Mouse (Mus musculus): ENCODE data around the gene Fbxl21.

Fbxl21 gene

GRCm38 (mm10) chr13:56535570-56535969, 13.3 kb downstream of the Fbxl21 start:
- DNase-seq: no peak

- no peak for DNase-seq
These were observed 14.8 kb downstream of the Fbxl21 start for GRCm38 (mm10) chr13:56537026-56537425.

- DNase-seq: no peak
These were observed 17.6 kb downstream of the Fbxl21 start for GRCm38 (mm10) chr13:56539846-56540245.

GRCm38 (mm10) chr13:56543805-56544204, 21.5 kb downstream of the Fbxl21 start:
- no peak for DNase-seq

- DNase-seq: no peak
These were observed 22.7 kb downstream of the Fbxl21 start for GRCm38 (mm10) chr13:56544956-56545355.

- peak; percentile 18 for DNase-seq
These were observed 26.1 kb downstream of the Fbxl21 start, which contains the start of gene Lect2 for GRCm38 (mm10) chr13:56548401-56548800. Gene Lect2 (minus strand): TSS chr13:56548502.

GRCm38 (mm10) chr13:56549364-56549763, 27.1 kb downstream of the Fbxl21 start:
- no peak for DNase-seq

- no peak for DNase-seq
These were observed 28.3 kb downstream of the Fbxl21 start for GRCm38 (mm10) chr13:56550574-56550973.

- no peak for DNase-seq
These were observed 29.4 kb downstream of the Fbxl21 start for GRCm38 (mm10) chr13:56551661-56552060.

- no peak for DNase-seq
These were observed 31.7 kb downstream of the Fbxl21 start for GRCm38 (mm10) chr13:56553923-56554322.

GRCm38 (mm10) chr13:56554409-56554808, 32.1 kb downstream of the Fbxl21 start:
- peak; percentile 46 for DNase-seq

- no peak for DNase-seq
These were observed 33.7 kb downstream of the Fbxl21 start for GRCm38 (mm10) chr13:56555957-56556356.

GRCm38 (mm10) chr13:56556701-56557100, 34.4 kb downstream of the Fbxl21 start:
- DNase-seq: no peak

- DNase-seq: no peak
These were observed 36.5 kb downstream of the Fbxl21 start for GRCm38 (mm10) chr13:56558811-56559210.

GRCm38 (mm10) chr13:56559841-56560370, 37.6 kb downstream of the Fbxl21 start:
- DNase-seq: no peak

- peak; percentile 20 for DNase-seq
These were observed 38.9 kb downstream of the Fbxl21 start for GRCm38 (mm10) chr13:56561129-56561528.

- DNase-seq: peak; percentile 35
These were observed 40.8 kb downstream of the Fbxl21 start for GRCm38 (mm10) chr13:56563075-56563474.

- no peak for DNase-seq
These were observed 44.1 kb downstream of the Fbxl21 start for GRCm38 (mm10) chr13:56566336-56566735.

GRCm38 (mm10) chr13:56571645-56572044, 49.4 kb downstream of the Fbxl21 start:
- no peak for DNase-seq

GRCm38 (mm10) chr13:56575074-56575473, 52.8 kb downstream of the Fbxl21 start:
- DNase-seq: no peak

- DNase-seq: peak; percentile 65
These were observed 53.5 kb downstream of the Fbxl21 start for GRCm38 (mm10) chr13:56575701-56576321.

- DNase-seq: no peak
These were observed 55.8 kb downstream of the Fbxl21 start for GRCm38 (mm10) chr13:56578097-56578496.

GRCm38 (mm10) chr13:56580450-56580849, 58.2 kb downstream of the Fbxl21 start:
- no peak for DNase-seq

- no peak for DNase-seq
These were observed 59.2 kb downstream of the Fbxl21 start for GRCm38 (mm10) chr13:56581512-56581911.

- peak; percentile 67 for DNase-seq
These were observed 59.7 kb downstream of the Fbxl21 start for GRCm38 (mm10) chr13:56581961-56582434.
